Mouse (Mus musculus): Measurements from ENCODE around the gene Clic4. TPM values are rescaled to one million over a fixed set of nuclear protein-coding genes. Genes with fewer than 3 reads are reported as not detected.

Clic4 gene
- polyA plus RNA-seq, 1 experiment from 2014 or later: 95.3 TPM

DNA sequence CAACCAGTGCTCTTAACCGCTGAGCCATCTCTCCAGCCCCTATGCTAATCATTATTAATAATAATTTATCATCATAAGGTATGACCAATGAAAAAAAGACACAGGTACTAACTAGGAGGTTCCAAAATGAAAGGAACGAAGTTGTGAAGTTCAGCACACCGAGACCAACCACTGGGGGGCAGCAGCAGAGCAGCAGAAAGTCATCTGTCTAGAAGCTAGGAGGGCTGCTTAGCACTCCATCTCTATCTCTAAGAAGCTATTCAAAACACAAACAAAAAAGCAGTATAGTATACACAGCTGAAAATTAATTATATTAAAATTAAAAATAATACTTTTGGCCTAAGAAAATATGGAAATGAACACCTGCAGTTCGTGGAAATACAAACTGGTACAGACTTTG lies 53.0 kb downstream of the Clic4 start:
- Histone ChIP-seq H3K27ac (ENCODE audit: low read length) (no peak overlapping the region), H3K27me3 (ENCODE audit: control insufficient read depth, insufficient read depth, low read length) (no peaks in the 10 kb centered on the region), H3K4me2 (replicated peaks; ENCODE audit: low read depth, low read length) (no peak overlapping the region), H3K4me1 (ENCODE audit: control insufficient read depth, insufficient read depth, low read length) (no peaks in the 10 kb centered on the region), H3K4me3 (ENCODE audit: low read depth, low read length) (no peak overlapping the region), H3K36me3 (ENCODE audit: control insufficient read depth, insufficient read depth, low read length) (peaks cover 27% of the 10 kb centered on the region), H3K9me3 (ENCODE audit: control insufficient read depth, low read depth, low read length) (no peaks in the 10 kb centered on the region), H3K9ac (replicated peaks; ENCODE audit: low read depth, low read length) (no peak overlapping the region)
- 45% methylated on average over 4 of the region's 4 CpGs for WGBS
- no peak for ATAC-seq (ENCODE audit: insufficient number of reproducible peaks, insufficient read depth, low FRiP score, low read depth)

DNA sequence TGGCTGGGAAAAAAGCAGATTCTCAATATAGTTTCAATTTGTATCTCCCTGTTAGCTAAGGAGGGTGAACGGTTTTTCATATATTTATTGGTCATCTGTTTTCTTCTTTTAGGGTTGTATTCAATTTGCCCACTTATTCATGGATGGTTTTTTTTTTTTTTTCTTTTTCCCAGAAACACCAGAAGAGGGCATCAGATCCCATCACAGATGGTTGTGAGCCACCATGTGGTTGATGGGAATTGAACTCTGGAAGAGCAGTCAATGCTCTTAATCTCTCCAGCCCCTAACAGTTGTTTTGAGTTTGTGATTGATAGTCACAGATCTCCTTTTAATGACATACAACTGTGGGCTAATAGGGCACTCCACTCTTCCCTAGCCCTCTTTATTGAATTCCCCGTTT lies 62.8 kb downstream of the Clic4 start:
- Histone ChIP-seq H3K9ac (replicated peaks; ENCODE audit: low read depth, low read length) (no peak overlapping the region), H3K27ac (ENCODE audit: low read length) (no peak overlapping the region), H3K9me3 (ENCODE audit: control insufficient read depth, low read depth, low read length) (no peaks in the 10 kb centered on the region), H3K4me1 (ENCODE audit: control insufficient read depth, insufficient read depth, low read length) (peaks cover 3% of the 10 kb centered on the region; the same call in 1 of the 2 replicates), H3K4me2 (replicated peaks; ENCODE audit: low read depth, low read length) (no peak overlapping the region), H3K27me3 (ENCODE audit: control insufficient read depth, insufficient read depth, low read length) (peaks cover 12% of the 10 kb centered on the region), H3K4me3 (ENCODE audit: low read depth, low read length) (no peak overlapping the region), H3K36me3 (ENCODE audit: control insufficient read depth, insufficient read depth, low read length) (peaks cover 7% of the 10 kb centered on the region)
- 77% methylated on average over 2 of the region's 2 CpGs for WGBS
- no peak for ATAC-seq (ENCODE audit: insufficient number of reproducible peaks, insufficient read depth, low FRiP score, low read depth)

DNA sequence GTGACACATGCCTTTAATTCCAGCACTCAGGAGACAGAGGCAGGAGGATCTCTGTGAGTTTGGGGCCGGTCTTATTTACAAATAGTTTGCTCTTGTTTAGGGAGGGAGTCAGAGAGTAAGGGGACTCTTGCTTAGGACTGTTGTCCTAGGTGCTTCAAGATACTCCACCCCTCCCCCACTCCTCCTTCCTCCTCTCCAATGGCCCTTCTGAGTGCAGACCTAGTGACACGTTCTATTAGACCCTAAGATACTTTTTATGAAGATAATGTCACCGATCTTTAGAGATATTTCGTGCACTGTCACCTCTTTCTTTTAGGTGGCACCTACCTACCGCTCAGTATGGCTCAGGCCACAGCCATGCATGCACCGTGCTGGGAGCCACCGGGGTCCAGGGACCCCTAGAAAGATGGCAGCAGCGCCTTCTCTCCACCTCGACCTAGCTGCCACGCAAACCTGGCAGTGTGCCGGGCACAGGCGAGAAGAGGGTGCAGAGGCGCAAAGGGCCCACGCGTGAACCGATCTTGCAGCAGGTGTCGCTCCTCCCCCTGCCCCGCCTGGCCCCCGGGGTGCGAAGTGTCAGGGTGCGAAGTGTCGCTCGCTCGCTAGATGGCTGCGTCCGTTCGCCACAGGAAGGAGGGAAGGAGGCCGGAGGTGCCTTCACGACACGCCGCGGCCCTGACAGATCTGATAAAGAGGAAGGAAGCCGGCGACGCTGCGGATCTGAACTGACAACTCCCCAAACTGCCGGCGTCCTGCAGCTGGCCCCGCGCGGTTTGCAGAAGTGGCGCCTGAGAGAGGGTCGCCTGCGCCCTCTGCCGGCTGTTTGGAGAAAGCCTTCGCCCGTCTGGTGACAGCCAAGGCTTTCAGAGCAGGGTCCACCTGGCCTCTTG lies 66.7 kb downstream of the Clic4 start:
- no peaks in the 10 kb centered on the region for H3K36me3 ChIP-seq (ENCODE audit: control insufficient read depth, insufficient read depth, low read length)
- peak overlapping the region; percentile 26 for H3K4me3 ChIP-seq (ENCODE audit: low read depth, low read length)
- H3K27ac ChIP-seq (ENCODE audit: low read length): no peak overlapping the region
- H3K27me3 ChIP-seq (ENCODE audit: control insufficient read depth, insufficient read depth, low read length): peaks cover 16% of the 10 kb centered on the region
- no peaks in the 10 kb centered on the region for H3K9me3 ChIP-seq (ENCODE audit: control insufficient read depth, low read depth, low read length)
- 0 out of 2 replicates have a peak overlapping the region, but pooled peaks have one; percentile 10 for H3K9ac ChIP-seq (replicated peaks; ENCODE audit: low read depth, low read length)
- peak overlapping the region; percentile 82 for H3K4me2 ChIP-seq (replicated peaks; ENCODE audit: low read depth, low read length)
- 3% methylated on average over 47 of the region's 47 CpGs for WGBS
- peak; percentile 71; the same call in 1 of the 2 replicates for ATAC-seq (ENCODE audit: insufficient number of reproducible peaks, insufficient read depth, low FRiP score, low read depth)
- peaks cover 9% of the 10 kb centered on the region; the same call in 1 of the 2 replicates for H3K4me1 ChIP-seq (ENCODE audit: control insufficient read depth, insufficient read depth, low read length)

DNA sequence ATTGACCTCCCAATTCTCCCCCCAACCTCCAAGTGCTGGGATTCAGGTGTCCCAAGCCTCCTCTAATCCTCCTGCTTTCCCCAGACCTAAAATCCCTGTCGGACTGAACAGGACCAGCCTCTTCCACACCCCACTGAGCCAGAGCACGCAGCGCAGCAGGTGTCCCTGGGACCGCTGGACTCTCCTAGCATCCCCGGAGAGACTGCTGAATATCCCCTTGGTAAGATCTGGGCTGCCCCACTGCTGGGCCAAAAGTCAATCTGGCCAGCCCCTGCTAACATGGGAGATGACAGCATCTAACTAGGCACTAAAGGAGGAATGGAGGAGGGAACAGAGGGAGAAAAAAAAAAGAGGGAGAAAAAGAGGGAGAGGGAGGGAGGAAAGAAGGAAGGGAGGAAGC lies 67.4 kb downstream of the Clic4 start:
- Histone ChIP-seq H3K27me3 (ENCODE audit: control insufficient read depth, insufficient read depth, low read length) (peaks cover 16% of the 10 kb centered on the region), H3K9ac (replicated peaks; ENCODE audit: low read depth, low read length) (no peak overlapping the region), H3K27ac (ENCODE audit: low read length) (no peak overlapping the region), H3K36me3 (ENCODE audit: control insufficient read depth, insufficient read depth, low read length) (no peaks in the 10 kb centered on the region), H3K4me2 (replicated peaks; ENCODE audit: low read depth, low read length) (no peak overlapping the region), H3K4me1 (ENCODE audit: control insufficient read depth, insufficient read depth, low read length) (peaks cover 9% of the 10 kb centered on the region; the same call in 1 of the 2 replicates), H3K9me3 (ENCODE audit: control insufficient read depth, low read depth, low read length) (no peaks in the 10 kb centered on the region), H3K4me3 (ENCODE audit: low read depth, low read length) (no peak overlapping the region)
- no peak for ATAC-seq (ENCODE audit: insufficient number of reproducible peaks, insufficient read depth, low FRiP score, low read depth)
- WGBS: 25% methylated on average over 5 of the region's 5 CpGs

DNA sequence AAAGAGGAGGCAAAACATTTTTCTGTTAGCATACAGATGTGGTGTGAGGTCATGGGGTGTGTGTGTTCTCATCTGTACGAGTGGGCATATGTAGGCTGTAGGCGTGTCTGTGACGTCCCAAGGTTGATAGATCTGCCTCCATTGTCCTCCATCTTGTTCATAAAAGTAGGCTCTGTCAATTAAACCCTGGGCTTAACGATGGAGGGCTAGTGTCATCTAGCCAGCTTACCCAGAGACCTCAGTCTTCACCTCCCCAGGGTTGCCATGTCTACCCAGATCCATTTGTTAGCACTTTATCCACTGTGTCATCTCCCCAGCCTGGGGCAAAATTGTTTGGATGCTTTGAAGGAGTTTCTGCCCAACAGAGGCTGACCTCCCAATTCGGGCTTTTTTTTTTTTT lies 67.9 kb downstream of the Clic4 start:
- no peak overlapping the region for H3K4me2 ChIP-seq (replicated peaks; ENCODE audit: low read depth, low read length)
- no peak overlapping the region for H3K4me3 ChIP-seq (ENCODE audit: low read depth, low read length)
- H3K36me3 ChIP-seq (ENCODE audit: control insufficient read depth, insufficient read depth, low read length): no peaks in the 10 kb centered on the region
- peaks cover 9% of the 10 kb centered on the region; the same call in 1 of the 2 replicates for H3K4me1 ChIP-seq (ENCODE audit: control insufficient read depth, insufficient read depth, low read length)
- no peaks in the 10 kb centered on the region for H3K9me3 ChIP-seq (ENCODE audit: control insufficient read depth, low read depth, low read length)
- no peak overlapping the region for H3K9ac ChIP-seq (replicated peaks; ENCODE audit: low read depth, low read length)
- ATAC-seq (ENCODE audit: insufficient number of reproducible peaks, insufficient read depth, low FRiP score, low read depth): no peak
- peaks cover 16% of the 10 kb centered on the region for H3K27me3 ChIP-seq (ENCODE audit: control insufficient read depth, insufficient read depth, low read length)
- no peak overlapping the region for H3K27ac ChIP-seq (ENCODE audit: low read length)
- WGBS: 42% methylated on average over 5 of the region's 5 CpGs

DNA sequence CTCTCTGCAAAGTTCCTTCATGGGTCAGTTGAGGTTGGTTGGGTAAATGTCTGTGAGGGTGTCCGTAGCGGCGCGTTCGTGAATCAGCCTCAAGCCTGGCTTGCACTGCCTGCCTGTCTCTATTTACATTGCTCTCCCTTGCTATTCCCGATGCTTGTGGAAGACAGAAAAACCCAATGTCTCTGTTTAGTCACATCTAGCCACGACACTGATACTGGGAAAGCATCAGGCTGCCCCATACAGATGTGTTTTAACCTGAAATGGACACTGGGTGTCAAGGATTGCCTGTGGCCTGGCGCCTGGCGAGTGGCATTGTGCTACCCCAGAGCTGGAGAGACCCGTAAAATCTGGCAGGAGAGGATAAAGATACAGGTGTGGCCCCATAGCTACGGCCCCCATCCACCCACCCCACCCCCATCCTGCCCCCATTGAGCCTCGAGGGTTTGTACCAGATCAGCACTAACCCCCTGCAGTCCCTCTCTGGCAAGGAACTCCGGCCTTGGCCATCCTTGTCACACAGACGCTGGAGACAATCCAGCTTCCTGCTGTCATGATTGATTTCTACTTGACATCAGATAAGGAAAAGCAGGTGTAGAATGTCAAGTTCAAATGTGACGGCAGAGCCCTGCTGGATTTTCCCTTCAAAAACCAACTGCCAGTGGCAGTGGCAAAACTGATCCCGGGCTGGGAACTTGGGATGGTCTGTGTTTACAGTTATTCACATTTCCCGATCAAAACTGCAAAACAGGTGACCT lies 68.6 kb downstream of the Clic4 start:
- Histone ChIP-seq H3K27me3 (ENCODE audit: control insufficient read depth, insufficient read depth, low read length) (peaks cover 16% of the 10 kb centered on the region), H3K4me3 (ENCODE audit: low read depth, low read length) (peak overlapping the region; percentile 11; the same call in 1 of the 2 replicates), H3K9ac (replicated peaks; ENCODE audit: low read depth, low read length) (no peak overlapping the region), H3K36me3 (ENCODE audit: control insufficient read depth, insufficient read depth, low read length) (no peaks in the 10 kb centered on the region), H3K4me1 (ENCODE audit: control insufficient read depth, insufficient read depth, low read length) (peaks cover 9% of the 10 kb centered on the region; the same call in 1 of the 2 replicates), H3K4me2 (replicated peaks; ENCODE audit: low read depth, low read length) (peak overlapping the region; percentile 49), H3K9me3 (ENCODE audit: control insufficient read depth, low read depth, low read length) (no peaks in the 10 kb centered on the region), H3K27ac (ENCODE audit: low read length) (no peak overlapping the region)
- ATAC-seq (ENCODE audit: insufficient number of reproducible peaks, insufficient read depth, low FRiP score, low read depth): no peak
- WGBS: 14% methylated on average over 17 of the region's 17 CpGs

DNA sequence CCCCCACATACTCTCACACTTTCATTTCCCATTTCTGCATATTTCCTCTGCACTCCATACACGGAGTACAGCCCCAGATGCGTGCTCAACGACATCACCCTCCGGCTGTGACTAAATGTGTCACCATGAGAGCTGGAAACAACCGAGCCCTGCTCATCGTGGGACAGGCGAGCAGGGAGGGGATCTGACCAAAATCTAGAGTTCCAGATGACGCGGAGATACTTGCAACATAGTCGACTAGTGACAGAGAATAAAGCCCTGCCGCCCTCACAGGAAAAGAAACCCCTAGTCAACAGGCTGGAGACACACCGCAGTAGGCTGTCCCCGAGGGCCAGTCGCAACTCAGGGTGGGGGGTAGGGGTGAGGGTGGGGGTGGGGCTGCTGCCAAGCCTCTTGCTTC lies 69.3 kb downstream of the Clic4 start:
- Histone ChIP-seq H3K4me2 (replicated peaks; ENCODE audit: low read depth, low read length) (peak overlapping the region; percentile 49), H3K27ac (ENCODE audit: low read length) (no peak overlapping the region), H3K9ac (replicated peaks; ENCODE audit: low read depth, low read length) (no peak overlapping the region), H3K4me1 (ENCODE audit: control insufficient read depth, insufficient read depth, low read length) (peaks cover 9% of the 10 kb centered on the region; the same call in 1 of the 2 replicates), H3K4me3 (ENCODE audit: low read depth, low read length) (peak overlapping the region; percentile 11), H3K27me3 (ENCODE audit: control insufficient read depth, insufficient read depth, low read length) (peaks cover 16% of the 10 kb centered on the region), H3K36me3 (ENCODE audit: control insufficient read depth, insufficient read depth, low read length) (no peaks in the 10 kb centered on the region), H3K9me3 (ENCODE audit: control insufficient read depth, low read depth, low read length) (no peaks in the 10 kb centered on the region)
- ATAC-seq (ENCODE audit: insufficient number of reproducible peaks, insufficient read depth, low FRiP score, low read depth): no peak
- WGBS: 7% methylated on average over 14 of the region's 14 CpGs

DNA sequence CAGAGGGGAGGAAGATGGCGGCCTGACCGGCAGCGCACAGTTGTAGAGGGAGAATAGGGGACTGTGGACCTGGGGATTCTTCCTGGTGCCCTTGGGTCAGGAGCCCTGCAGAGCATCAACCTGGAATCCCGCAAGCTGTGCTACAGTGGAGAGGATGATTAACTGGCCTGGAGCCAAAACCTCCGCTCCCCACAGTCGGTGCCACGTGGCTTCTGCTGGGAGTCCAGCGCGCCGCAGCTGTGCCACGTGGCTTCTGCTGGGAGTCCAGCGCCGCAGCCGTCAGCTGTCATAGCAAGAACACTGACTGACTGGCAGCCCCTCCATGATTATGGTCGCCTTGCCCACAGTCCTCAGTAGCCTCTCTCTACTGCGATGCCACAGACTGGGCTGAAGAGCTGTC lies 70.8 kb downstream of the Clic4 start:
- H3K27me3 ChIP-seq (ENCODE audit: control insufficient read depth, insufficient read depth, low read length): peaks cover 16% of the 10 kb centered on the region
- H3K9ac ChIP-seq (replicated peaks; ENCODE audit: low read depth, low read length): no peak overlapping the region
- no peak overlapping the region for H3K4me2 ChIP-seq (replicated peaks; ENCODE audit: low read depth, low read length)
- no peak for ATAC-seq (ENCODE audit: insufficient number of reproducible peaks, insufficient read depth, low FRiP score, low read depth)
- H3K4me3 ChIP-seq (ENCODE audit: low read depth, low read length): no peak overlapping the region
- H3K4me1 ChIP-seq (ENCODE audit: control insufficient read depth, insufficient read depth, low read length): peaks cover 9% of the 10 kb centered on the region; the same call in 1 of the 2 replicates
- H3K9me3 ChIP-seq (ENCODE audit: control insufficient read depth, low read depth, low read length): no peaks in the 10 kb centered on the region
- no peak overlapping the region for H3K27ac ChIP-seq (ENCODE audit: low read length)
- no peaks in the 10 kb centered on the region for H3K36me3 ChIP-seq (ENCODE audit: control insufficient read depth, insufficient read depth, low read length)
- WGBS: 72% methylated on average over 16 of the region's 16 CpGs

Data from stomach, embryonic 14.5 days (tissue).